Mouse (Mus musculus) limb, embryonic 14.5 days (tissue): ENCODE measurements around the gene I830077J02Rik. TPM values are rescaled to one million over a fixed set of nuclear protein-coding genes. Genes with fewer than 3 reads are reported as not detected.

Experiments used
- ATAC-seq: fragments of 200-750 bp; cut with Nextera tagmentation; 2 replicates; pipeline ENCODE4 v1.8.0; 2017; ENCODE audit warnings: low read depth, moderate number of reproducible peaks, moderate TSS enrichment; ENCODE audit not compliant: low FRiP score
- DNase-seq: peaks from one replicate; pipeline ENCODE4 v3.0.0-alpha.2; 2015; ENCODE audit warnings: low spot score
- H3K27ac ChIP-seq: fragments of 300-500 bp; sonication (generic); replicated peaks from 2 replicates; pipeline ENCODE4 v1.5.1; 2014; ENCODE audit warnings: low read depth, mild to moderate bottlenecking, low read length, moderate library complexity, mixed read lengths
- H3K27me3 ChIP-seq: fragments of 300-500 bp; sonication (generic); 2 replicates; pipeline ENCODE4 v1.6.1; 2014; ENCODE audit warnings: low read length, mixed read lengths; ENCODE audit not compliant: control insufficient read depth, insufficient read depth
- H3K36me3 ChIP-seq: fragments of 300-500 bp; sonication (generic); 2 replicates; pipeline ENCODE4 v1.6.1; 2014; ENCODE audit warnings: mild to moderate bottlenecking, low read length, moderate library complexity, mixed read lengths; ENCODE audit not compliant: control insufficient read depth, insufficient read depth
- H3K4me1 ChIP-seq: fragments of 300-500 bp; sonication (generic); 2 replicates; pipeline ENCODE4 v1.6.1; 2014; ENCODE audit warnings: antibody characterized with exemption, low read length, mixed read lengths; ENCODE audit not compliant: control insufficient read depth, insufficient read depth
- H3K4me2 ChIP-seq: fragments of 300-500 bp; sonication (generic); replicated peaks from 2 replicates; pipeline ENCODE4 v1.6.1; 2014; ENCODE audit warnings: low read depth, mild to moderate bottlenecking, low read length, moderate library complexity; ENCODE audit not compliant: severe bottlenecking
- H3K4me3 ChIP-seq: fragments of 300-500 bp; sonication (generic); replicated peaks from 2 replicates; pipeline ENCODE4 v1.5.1; 2014; ENCODE audit warnings: low read length
- H3K9ac ChIP-seq: fragments of 300-500 bp; sonication (generic); 2 replicates; pipeline ENCODE4 v1.6.1; 2014; ENCODE audit warnings: mild to moderate bottlenecking, low read depth, low read length, moderate library complexity; ENCODE audit not compliant: severe bottlenecking
- H3K9me3 ChIP-seq: fragments of 300-500 bp; sonication (generic); 2 replicates; pipeline ENCODE4 v1.6.1; 2016; ENCODE audit warnings: low read length; ENCODE audit not compliant: control insufficient read depth
- POLR2A ChIP-seq: fragments of 200-500 bp; IDR thresholded peaks from 2 replicates; pipeline ENCODE4 v1.8.0; 2012; ENCODE audit warnings: inconsistent platforms, mild to moderate bottlenecking, moderate library complexity, borderline replicate concordance; ENCODE audit not compliant: insufficient read depth, insufficient read length; ENCODE audit errors: extremely low read depth
- WGBS: fragments of 180-500 bp; shearing (Covaris S2); extraction: QIAGEN DNeasy Blood & Tissue Kit; methylation state at CpG from one replicate; pipeline ENCODE4 v1.1.7; 2014; 5-methylcytosine and 5-hydroxymethylcytosine counted together
- polyA plus RNA-seq, 2 experiments: library from polyadenylated mRNA; depleted of rRNA in 1 of 2; stranded (reverse) in 1 of 2; unstranded in 1 of 2; fragments of >200 nt; fragmentation: Nextera tagmentation in 1 of 2; extraction: Ambion mirVana in 1 of 2; gene quantifications; 2 replicates each; pipeline versions ENCODE4 v1.2.1 to v1.2.3; 2012 to 2014

Gene I830077J02Rik
- polyA plus RNA-seq, 2 experiments = 0.66 to 0.69 TPM

- no peaks in the 10 kb centered on the region for H3K9me3 ChIP-seq
- H3K36me3 ChIP-seq = no peaks in the 10 kb centered on the region
- ATAC-seq = no peak
- H3K4me1 ChIP-seq = no peaks in the 10 kb centered on the region
- H3K27ac ChIP-seq = no peak overlapping the region
- no peak overlapping the region for H3K9ac ChIP-seq
- no peak overlapping the region for H3K4me2 ChIP-seq
- TF ChIP-seq POLR2A = no peak
- WGBS = 73% methylated on average over 5 of the region's 5 CpGs
- no peaks in the 10 kb centered on the region for H3K27me3 ChIP-seq
- H3K4me3 ChIP-seq = no peak overlapping the region
- no peak for DNase-seq
Observed at GRCm38 (mm10) chr3:105876022-105876421, 56.4 kb downstream of the I830077J02Rik start.

Other genes starting within 250 kb of the I830077J02Rik start
- gene Ddx20, start 245.1 kb downstream of the I830077J02Rik start, polyA plus RNA-seq (2012; rRNA removed) = 19.8 and 20.5 TPM in 2 replicates
- gene Ddx20, start 245.1 kb downstream of the I830077J02Rik start, polyA plus RNA-seq (2014; fragmentation: Nextera tagmentation; extraction: Ambion mirVana) = 28.8 and 34.9 TPM in 2 replicates
- 4.6 and 5.9 TPM in 2 replicates for gene Inka2, start 228.1 kb downstream of the I830077J02Rik start, polyA plus RNA-seq (2012; rRNA removed)
- gene Inka2, start 228.1 kb downstream of the I830077J02Rik start, polyA plus RNA-seq (2014; fragmentation: Nextera tagmentation; extraction: Ambion mirVana) = 1.4 and 1.7 TPM in 2 replicates
- gene Rap1a, start 131.3 kb downstream of the I830077J02Rik start, polyA plus RNA-seq (2012; rRNA removed) = 35.5 and 45.1 TPM in 2 replicates
- 73.9 and 77.7 TPM in 2 replicates for gene Rap1a, start 131.3 kb downstream of the I830077J02Rik start, polyA plus RNA-seq (2014; fragmentation: Nextera tagmentation; extraction: Ambion mirVana)
- 2.1 and 2.3 TPM in 2 replicates for gene Adora3, start 61.8 kb downstream of the I830077J02Rik start, polyA plus RNA-seq (2012; rRNA removed)
- 2.8 and 3.2 TPM in 2 replicates for gene Adora3, start 61.8 kb downstream of the I830077J02Rik start, polyA plus RNA-seq (2014; fragmentation: Nextera tagmentation; extraction: Ambion mirVana)
- gene Tmigd3, start 61.8 kb downstream of the I830077J02Rik start, polyA plus RNA-seq (2012; rRNA removed) = 0.21 TPM in 1 of 2 replicates, not detected in the other
- 0.23 and 0.33 TPM in 2 replicates for gene Tmigd3, start 61.8 kb downstream of the I830077J02Rik start, polyA plus RNA-seq (2014; fragmentation: Nextera tagmentation; extraction: Ambion mirVana)
- gene Wdr77, start 26.7 kb upstream of the I830077J02Rik start, polyA plus RNA-seq (2012; rRNA removed) = 92.1 and 100 TPM in 2 replicates
- 107 and 111 TPM in 2 replicates for gene Wdr77, start 26.7 kb upstream of the I830077J02Rik start, polyA plus RNA-seq (2014; fragmentation: Nextera tagmentation; extraction: Ambion mirVana)
- gene Atp5f1, start 27.4 kb upstream of the I830077J02Rik start, polyA plus RNA-seq (2012; rRNA removed) = 162 and 233 TPM in 2 replicates
- gene Atp5f1, start 27.4 kb upstream of the I830077J02Rik start, polyA plus RNA-seq (2014; fragmentation: Nextera tagmentation; extraction: Ambion mirVana) = 409 and 438 TPM in 2 replicates
- gene Ovgp1, start 41.0 kb upstream of the I830077J02Rik start, polyA plus RNA-seq (2012; rRNA removed) = 3.4 and 3.6 TPM in 2 replicates
- 0.37 and 0.94 TPM in 2 replicates for gene Ovgp1, start 41.0 kb upstream of the I830077J02Rik start, polyA plus RNA-seq (2014; fragmentation: Nextera tagmentation; extraction: Ambion mirVana)
- gene Pifo, start 82.0 kb upstream of the I830077J02Rik start, polyA plus RNA-seq (2012; rRNA removed) = 0.09 TPM in 1 of 2 replicates, not detected in the other
- gene Pifo, start 82.0 kb upstream of the I830077J02Rik start, polyA plus RNA-seq (2014; fragmentation: Nextera tagmentation; extraction: Ambion mirVana) = not detected in 2 replicates
- gene Chil5, start 100.2 kb upstream of the I830077J02Rik start, polyA plus RNA-seq (2012; rRNA removed) = 0.05 TPM in 1 of 2 replicates, not detected in the other
- gene Chil5, start 100.2 kb upstream of the I830077J02Rik start, polyA plus RNA-seq (2014; fragmentation: Nextera tagmentation; extraction: Ambion mirVana) = not detected in 2 replicates
- gene Chia1, start 180.6 kb upstream of the I830077J02Rik start, polyA plus RNA-seq (2012; rRNA removed) = 0.04 and 0.08 TPM in 2 replicates
- not detected in 2 replicates for gene Chia1, start 180.6 kb upstream of the I830077J02Rik start, polyA plus RNA-seq (2014; fragmentation: Nextera tagmentation; extraction: Ambion mirVana)
- 0.05 TPM in 1 of 2 replicates, not detected in the other for gene Chil3, start 234.9 kb upstream of the I830077J02Rik start, polyA plus RNA-seq (2012; rRNA removed)
- gene Chil3, start 234.9 kb upstream of the I830077J02Rik start, polyA plus RNA-seq (2014; fragmentation: Nextera tagmentation; extraction: Ambion mirVana) = 0.19 TPM in 1 of 2 replicates, not detected in the other